Mouse (Mus musculus) liver, postnatal 0 days (tissue): ENCODE results near the gene Dock4. TPM values are rescaled to one million over a fixed set of nuclear protein-coding genes. Genes with fewer than 3 reads are reported as not detected.

Experiments used
- ATAC-seq: fragments of 200-750 bp; cut with Nextera tagmentation; 2 replicates; pipeline ENCODE4 v1.8.0; 2017; ENCODE audit warnings: mild to moderate bottlenecking, moderate library complexity
- DNase-seq: peaks from one replicate; pipeline ENCODE4 v3.0.0-alpha.2; 2016
- H3K27ac ChIP-seq: fragments of 300-500 bp; sonication (generic); 2 replicates; pipeline ENCODE4 v1.5.1; 2014; ENCODE audit warnings: antibody characterized with exemption, moderate library complexity, mild to moderate bottlenecking, low read depth
- H3K27me3 ChIP-seq: fragments of 300-500 bp; sonication (generic); 2 replicates; pipeline ENCODE4 v1.6.1; 2014; ENCODE audit warnings: low read length, control low read depth, mixed read lengths; ENCODE audit not compliant: insufficient read depth
- H3K36me3 ChIP-seq: fragments of 300-500 bp; sonication (generic); replicated peaks from 2 replicates; pipeline ENCODE4 v1.6.1; 2014; ENCODE audit warnings: mild to moderate bottlenecking, control low read depth, low read length, moderate library complexity, mixed read lengths; ENCODE audit not compliant: insufficient read depth
- H3K4me1 ChIP-seq: fragments of 300-500 bp; sonication (generic); 2 replicates; pipeline ENCODE4 v1.6.1; 2014; ENCODE audit warnings: antibody characterized with exemption, mild to moderate bottlenecking, control low read depth; ENCODE audit not compliant: insufficient read depth
- H3K4me2 ChIP-seq: fragments of 300-500 bp; sonication (generic); 2 replicates; pipeline ENCODE4 v1.6.1; 2014; ENCODE audit warnings: low read depth, mild to moderate bottlenecking, low read length, moderate library complexity, mixed read lengths
- H3K4me3 ChIP-seq: fragments of 300-500 bp; sonication (generic); 2 replicates; pipeline ENCODE4 v1.5.1; 2014; ENCODE audit warnings: low read depth, low read length
- H3K9ac ChIP-seq: fragments of 300-500 bp; sonication (generic); replicated peaks from 2 replicates; pipeline ENCODE4 v1.6.1; 2014; ENCODE audit warnings: mild to moderate bottlenecking, moderate library complexity
- H3K9me3 ChIP-seq: fragments of 300-500 bp; sonication (generic); 2 replicates; pipeline ENCODE4 v1.6.1; 2016; ENCODE audit warnings: mild to moderate bottlenecking, control low read depth, low read length, mixed read lengths
- CTCF ChIP-seq: sonication (generic); IDR thresholded peaks from 2 replicates; pipeline ENCODE4 v1.5.1; 2016; ENCODE audit warnings: antibody characterized with exemption, low read depth
- EP300 ChIP-seq: IDR thresholded peaks from 2 replicates; pipeline ENCODE4 v1.6.1; 2016; ENCODE audit warnings: antibody characterized with exemption, low read depth, mild to moderate bottlenecking
- WGBS: fragments of 180-500 bp; shearing (Covaris S2); extraction: QIAGEN DNeasy Blood & Tissue Kit; methylation state at CpG from one replicate; pipeline ENCODE4 v1.1.7; 2014; ENCODE audit not compliant: insufficient replicate concordance; 5-methylcytosine and 5-hydroxymethylcytosine counted together
- polyA plus RNA-seq: library from polyadenylated mRNA; unstranded; fragments of >200 nt; fragmentation: Nextera tagmentation; extraction: Ambion mirVana; gene quantifications from 2 replicates; pipeline ENCODE4 v1.2.1, GENCODE M21; 2015

Gene Dock4
- polyA plus RNA-seq, 1 experiment from 2014 or later: 1.3 TPM

DNA sequence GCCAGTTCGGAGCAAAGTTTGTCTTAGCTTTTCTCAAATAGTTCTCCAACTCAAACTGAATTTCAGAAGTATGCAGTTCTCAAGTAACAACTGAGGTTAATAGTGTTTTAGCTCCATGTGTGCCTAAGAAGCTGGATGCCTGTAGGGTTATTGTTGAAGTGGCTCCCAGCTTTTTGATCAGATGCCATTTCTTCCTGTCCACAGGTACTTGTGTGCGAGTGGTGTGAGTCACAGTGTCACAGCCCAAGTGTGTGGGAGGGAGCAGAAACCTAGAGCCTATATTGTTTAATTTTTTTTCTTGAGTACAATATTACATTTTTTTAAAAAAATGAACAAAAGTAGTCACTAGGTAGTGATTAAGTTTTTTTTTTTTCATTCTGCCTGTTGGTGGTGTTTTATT lies 313.5 kb downstream of the Dock4 start:
- ATAC-seq: no peak

DNA sequence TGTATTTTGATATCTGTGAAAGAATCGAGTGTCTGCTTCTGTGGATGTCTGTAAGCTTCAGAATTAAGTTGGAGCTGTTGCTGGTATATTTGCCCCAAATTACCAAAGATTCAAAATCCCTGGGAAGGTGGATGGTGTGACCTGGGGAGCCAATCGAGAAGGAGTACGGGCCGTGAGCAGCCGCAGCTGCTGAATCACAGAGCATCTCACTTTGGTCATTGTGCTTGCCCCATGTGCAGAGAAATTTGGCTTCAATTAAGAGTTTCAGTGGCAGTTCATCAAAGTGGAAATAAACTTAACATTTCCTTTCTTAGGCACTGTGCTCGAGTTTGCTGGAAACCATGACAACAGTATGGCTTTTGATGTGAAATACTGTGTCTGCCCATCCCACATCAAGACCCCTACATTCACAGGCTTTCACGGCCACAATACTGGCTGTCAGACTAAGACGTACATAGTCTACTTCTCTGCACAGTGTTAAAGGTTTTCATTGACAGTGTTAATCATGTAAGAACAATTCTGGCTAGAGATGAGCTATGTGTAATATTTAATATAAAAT lies 321.6 kb downstream of the Dock4 start:
- Histone ChIP-seq H3K36me3 (no peaks in the 10 kb centered on the region), H3K4me3 (no peak overlapping the region), H3K9me3 (no peaks in the 10 kb centered on the region), H3K9ac (no peak overlapping the region), H3K4me1 (no peaks in the 10 kb centered on the region), H3K27me3 (no peaks in the 10 kb centered on the region), H3K27ac (no peak overlapping the region), H3K4me2 (no peak overlapping the region)
- no peak for ATAC-seq
- 82% methylated on average over 8 of the region's 8 CpGs for WGBS
- no peak for TF ChIP-seq CTCF
- TF ChIP-seq EP300: no peak
- DNase-seq: no peak

More for the DNA sequence above, 313.5 kb downstream of the Dock4 start:
- no peak overlapping the region for H3K9ac ChIP-seq
- TF ChIP-seq EP300 (no peak), CTCF (no peak)
- no peaks in the 10 kb centered on the region for H3K36me3 ChIP-seq
- H3K4me2 ChIP-seq: no peak overlapping the region
- H3K9me3 ChIP-seq: no peaks in the 10 kb centered on the region
- H3K4me3 ChIP-seq: no peak overlapping the region
- 82% methylated on average over 2 of the region's 2 CpGs for WGBS
- no peak for DNase-seq
- H3K27ac ChIP-seq: no peak overlapping the region
- H3K27me3 ChIP-seq: no peaks in the 10 kb centered on the region
- no peaks in the 10 kb centered on the region for H3K4me1 ChIP-seq

DNA sequence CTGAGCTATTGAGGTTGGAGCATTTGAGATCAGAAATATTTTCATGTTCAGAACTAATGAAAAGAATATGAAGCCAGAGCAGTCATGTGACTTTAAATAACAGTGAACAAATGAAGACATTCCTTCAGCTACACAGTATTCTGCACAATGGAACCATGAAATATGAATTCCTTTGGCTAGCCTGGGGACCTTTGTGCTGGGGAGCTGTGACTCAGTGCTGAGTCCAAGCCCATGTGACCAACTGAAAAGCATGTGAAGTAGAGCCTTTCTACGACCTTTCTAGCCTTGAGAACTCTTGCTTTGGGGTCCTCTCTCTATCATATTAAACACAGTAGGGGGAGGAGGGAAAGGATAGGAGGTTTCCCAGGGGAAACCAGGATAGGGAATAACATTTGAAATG lies 327.3 kb downstream of the Dock4 start:
- no peak overlapping the region for H3K9ac ChIP-seq
- no peak for TF ChIP-seq EP300
- no peak for TF ChIP-seq CTCF
- DNase-seq: no peak
- H3K4me1 ChIP-seq: no peaks in the 10 kb centered on the region
- H3K36me3 ChIP-seq: no peaks in the 10 kb centered on the region
- H3K27ac ChIP-seq: no peak overlapping the region
- no peak overlapping the region for H3K4me2 ChIP-seq
- no peaks in the 10 kb centered on the region for H3K27me3 ChIP-seq
- ATAC-seq: no peak
- no peaks in the 10 kb centered on the region for H3K9me3 ChIP-seq
- no peak overlapping the region for H3K4me3 ChIP-seq
- WGBS: 75% methylated on average over 1 of the region's 1 CpGs

DNA sequence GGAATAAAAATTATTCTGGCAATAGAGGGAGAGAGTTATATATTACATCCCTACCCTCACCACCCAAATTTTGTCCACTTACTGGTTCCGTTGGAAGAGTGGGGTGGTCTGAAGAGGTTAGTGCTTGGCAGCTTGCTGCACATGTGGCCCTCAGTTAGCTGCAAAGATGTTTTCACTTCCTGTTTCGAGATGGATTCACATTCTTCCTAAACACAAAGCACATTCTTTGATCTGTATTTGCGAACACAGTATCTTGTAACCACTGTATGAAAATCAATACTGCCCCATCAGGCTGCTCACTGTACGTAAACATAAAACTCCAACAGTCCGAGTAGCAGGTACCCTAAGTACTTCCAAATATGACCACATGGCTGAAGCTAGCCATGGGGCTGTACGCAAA lies 335.8 kb downstream of the Dock4 start:
- Histone ChIP-seq H3K27me3 (no peaks in the 10 kb centered on the region), H3K9ac (no peak overlapping the region), H3K4me1 (no peaks in the 10 kb centered on the region), H3K9me3 (no peaks in the 10 kb centered on the region), H3K4me2 (no peak overlapping the region), H3K27ac (no peak overlapping the region), H3K36me3 (no peaks in the 10 kb centered on the region), H3K4me3 (no peak overlapping the region)
- ATAC-seq: no peak
- TF ChIP-seq CTCF: no peak
- TF ChIP-seq EP300: no peak
- no peak for DNase-seq
- 63% methylated on average over 6 of the region's 6 CpGs for WGBS

DNA sequence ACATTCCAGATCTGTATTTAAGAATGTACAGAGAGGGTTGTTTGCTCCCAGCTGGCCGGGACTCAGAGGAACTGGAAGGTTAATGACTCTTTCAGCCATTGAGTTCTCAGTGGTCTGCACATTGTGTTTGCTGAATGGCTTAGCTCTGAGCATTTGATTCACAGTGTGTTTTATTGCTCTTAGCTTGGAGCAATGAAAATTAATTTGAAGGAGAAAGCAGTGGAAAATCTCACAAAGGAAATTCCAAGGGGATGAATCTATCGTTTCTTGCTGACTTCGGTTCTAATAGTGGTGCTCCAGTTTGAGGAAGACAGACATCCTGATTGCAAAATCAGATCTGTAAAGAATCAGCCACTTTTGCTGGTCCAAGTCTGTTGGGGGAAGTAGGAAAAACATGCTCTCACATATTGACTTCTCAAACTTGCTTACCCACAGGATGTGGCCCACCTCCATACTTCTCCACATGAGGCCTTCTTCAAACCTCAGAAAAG lies 342.9 kb downstream of the Dock4 start:
- ATAC-seq: no peak
- no peak for DNase-seq
- WGBS: 14% methylated on average over 3 of the region's 3 CpGs
- Histone ChIP-seq H3K4me2 (no peak overlapping the region), H3K9me3 (no peaks in the 10 kb centered on the region), H3K36me3 (no peaks in the 10 kb centered on the region), H3K27me3 (no peaks in the 10 kb centered on the region), H3K4me3 (no peak overlapping the region), H3K27ac (no peak overlapping the region), H3K4me1 (no peaks in the 10 kb centered on the region), H3K9ac (no peak overlapping the region)
- no peak for TF ChIP-seq EP300
- TF ChIP-seq CTCF: no peak

DNA sequence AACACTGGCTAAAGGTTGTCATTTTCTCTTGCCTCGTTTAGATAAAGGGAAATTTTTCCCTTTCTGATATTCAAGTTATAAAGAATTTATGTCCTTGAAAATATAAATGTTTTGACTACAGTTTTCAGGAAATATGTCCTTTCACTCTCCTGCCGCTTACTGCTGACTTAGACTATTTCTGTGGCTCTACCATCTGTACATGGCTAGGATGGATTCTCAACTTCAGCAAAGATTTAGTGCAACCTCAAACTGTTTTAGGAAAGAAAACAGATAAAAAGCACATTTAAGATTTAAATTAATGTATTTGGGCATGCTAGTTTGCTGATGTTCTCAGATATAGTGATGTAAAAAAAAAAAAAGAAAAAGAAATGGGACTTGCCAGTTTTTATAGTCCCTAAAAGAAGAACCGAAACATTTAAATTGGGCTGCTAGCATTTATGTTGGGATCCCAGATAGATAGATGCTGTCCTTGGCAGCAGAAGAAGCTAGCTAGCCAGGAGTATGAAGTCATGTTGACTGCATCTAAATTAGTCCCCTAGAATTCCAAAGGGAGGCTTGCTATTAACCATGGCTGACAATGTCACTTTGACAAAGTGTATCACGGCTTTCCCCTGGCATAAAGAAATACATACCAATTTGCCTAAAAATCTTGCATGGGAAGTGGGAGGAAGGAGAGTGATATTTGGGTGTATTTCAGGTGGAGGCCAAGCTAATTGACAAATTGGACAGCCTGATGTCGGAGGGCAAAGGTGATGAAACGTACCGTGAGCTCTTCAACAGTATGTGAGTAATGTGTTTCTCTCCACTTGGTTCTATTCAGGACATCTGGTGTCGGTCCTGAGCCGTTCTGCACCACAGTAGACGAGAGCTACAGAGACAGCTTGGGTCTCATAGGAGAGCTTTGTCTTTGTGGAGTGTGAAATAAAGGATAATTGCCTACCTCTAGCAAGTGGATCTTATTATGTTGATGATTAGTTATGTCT lies 343.9 kb downstream of the Dock4 start:
- no peaks in the 10 kb centered on the region for H3K9me3 ChIP-seq
- H3K27ac ChIP-seq: no peak overlapping the region
- no peaks in the 10 kb centered on the region for H3K4me1 ChIP-seq
- 75% methylated on average over 10 of the region's 10 CpGs for WGBS
- ATAC-seq: no peak
- H3K9ac ChIP-seq: no peak overlapping the region
- no peak overlapping the region for H3K4me2 ChIP-seq
- DNase-seq: no peak
- no peak for TF ChIP-seq CTCF
- no peak for TF ChIP-seq EP300
- no peak overlapping the region for H3K4me3 ChIP-seq
- no peaks in the 10 kb centered on the region for H3K27me3 ChIP-seq
- no peaks in the 10 kb centered on the region for H3K36me3 ChIP-seq
